Mouse (Mus musculus): ENCODE measurements around the gene Tubg1. TPM values are rescaled to one million over a fixed set of nuclear protein-coding genes. Genes with fewer than 3 reads are reported as not detected.

The Tubg1 gene
- polyA plus RNA-seq, 1 experiment from 2014 or later = 72.6 TPM

- no peaks in the 10 kb centered on the region for H3K9me3 ChIP-seq (replicated peaks; ENCODE audit: control insufficient read depth, low read length)
- no peaks in the 10 kb centered on the region for H3K36me3 ChIP-seq (ENCODE audit: control insufficient read depth, insufficient read depth)
- H3K9ac ChIP-seq (ENCODE audit: low read length) = no peak overlapping the region
- no peak overlapping the region for H3K4me2 ChIP-seq (ENCODE audit: low read depth, low read length)
- peaks cover 17% of the 10 kb centered on the region for H3K4me1 ChIP-seq (ENCODE audit: control insufficient read depth, insufficient read depth, low read length)
- ATAC-seq (replicated peaks; ENCODE audit: extremely low read depth, insufficient read depth, low FRiP score) = no peak
- H3K4me3 ChIP-seq (ENCODE audit: low read length) = no peak overlapping the region
- 85% methylated on average over 8 of the region's 8 CpGs for WGBS
- peak overlapping the region; percentile 79 for H3K27ac ChIP-seq (ENCODE audit: low read length)
- H3K27me3 ChIP-seq (ENCODE audit: control insufficient read depth, insufficient read depth, low read length) = no peaks in the 10 kb centered on the region
These were observed 21.4 kb downstream of the Tubg1 start for GRCm38 (mm10) chr11:101141088-101141487.

- no peak overlapping the region for H3K4me2 ChIP-seq (ENCODE audit: low read depth, low read length)
- no peak for ATAC-seq (replicated peaks; ENCODE audit: extremely low read depth, insufficient read depth, low FRiP score)
- H3K36me3 ChIP-seq (ENCODE audit: control insufficient read depth, insufficient read depth) = no peaks in the 10 kb centered on the region
- H3K9me3 ChIP-seq (replicated peaks; ENCODE audit: control insufficient read depth, low read length) = no peaks in the 10 kb centered on the region
- 85% methylated on average over 10 of the region's 10 CpGs for WGBS
- H3K4me3 ChIP-seq (ENCODE audit: low read length) = no peak overlapping the region
- peaks cover 17% of the 10 kb centered on the region for H3K4me1 ChIP-seq (ENCODE audit: control insufficient read depth, insufficient read depth, low read length)
- H3K27ac ChIP-seq (ENCODE audit: low read length) = no peak overlapping the region
- no peak overlapping the region for H3K9ac ChIP-seq (ENCODE audit: low read length)
- no peaks in the 10 kb centered on the region for H3K27me3 ChIP-seq (ENCODE audit: control insufficient read depth, insufficient read depth, low read length)
These were observed 22.7 kb downstream of the Tubg1 start for GRCm38 (mm10) chr11:101142215-101142967.

- WGBS = 19% methylated on average over 17 of the region's 19 CpGs
- Histone ChIP-seq H3K4me2 (ENCODE audit: low read depth, low read length) (peak overlapping the region; percentile 67), H3K27me3 (ENCODE audit: control insufficient read depth, insufficient read depth, low read length) (no peaks in the 10 kb centered on the region), H3K9ac (ENCODE audit: low read length) (peak overlapping the region; percentile 59), H3K4me1 (ENCODE audit: control insufficient read depth, insufficient read depth, low read length) (peaks cover 16% of the 10 kb centered on the region), H3K36me3 (ENCODE audit: control insufficient read depth, insufficient read depth) (no peaks in the 10 kb centered on the region), H3K4me3 (ENCODE audit: low read length) (peak overlapping the region; percentile 44), H3K27ac (ENCODE audit: low read length) (0 out of 2 replicates have a peak overlapping the region, but pooled peaks have one; percentile 9), H3K9me3 (replicated peaks; ENCODE audit: control insufficient read depth, low read length) (no peaks in the 10 kb centered on the region)
- no peak; the same call in 1 of the 2 replicates for ATAC-seq (replicated peaks; ENCODE audit: extremely low read depth, insufficient read depth, low FRiP score)
These were observed 23.8 kb downstream of the Tubg1 start for GRCm38 (mm10) chr11:101143338-101144225.

GRCm38 (mm10) chr11:101146377-101146776 lies 26.6 kb downstream of the Tubg1 start:
- Histone ChIP-seq H3K9me3 (replicated peaks; ENCODE audit: control insufficient read depth, low read length) (no peaks in the 10 kb centered on the region), H3K4me3 (ENCODE audit: low read length) (no peak overlapping the region), H3K36me3 (ENCODE audit: control insufficient read depth, insufficient read depth) (no peaks in the 10 kb centered on the region), H3K9ac (ENCODE audit: low read length) (no peak overlapping the region), H3K4me2 (ENCODE audit: low read depth, low read length) (no peak overlapping the region), H3K4me1 (ENCODE audit: control insufficient read depth, insufficient read depth, low read length) (peaks cover 11% of the 10 kb centered on the region), H3K27me3 (ENCODE audit: control insufficient read depth, insufficient read depth, low read length) (no peaks in the 10 kb centered on the region), H3K27ac (ENCODE audit: low read length) (no peak overlapping the region)
- 39% methylated on average over 10 of the region's 10 CpGs for WGBS
- no peak for ATAC-seq (replicated peaks; ENCODE audit: extremely low read depth, insufficient read depth, low FRiP score)

GRCm38 (mm10) chr11:101148751-101149150 lies 29.0 kb downstream of the Tubg1 start:
- 70% methylated on average over 10 of the region's 10 CpGs for WGBS
- ATAC-seq (replicated peaks; ENCODE audit: extremely low read depth, insufficient read depth, low FRiP score) = no peak
- Histone ChIP-seq H3K9ac (ENCODE audit: low read length) (no peak overlapping the region), H3K4me1 (ENCODE audit: control insufficient read depth, insufficient read depth, low read length) (peaks cover 10% of the 10 kb centered on the region), H3K4me3 (ENCODE audit: low read length) (no peak overlapping the region), H3K4me2 (ENCODE audit: low read depth, low read length) (no peak overlapping the region), H3K27me3 (ENCODE audit: control insufficient read depth, insufficient read depth, low read length) (no peaks in the 10 kb centered on the region), H3K36me3 (ENCODE audit: control insufficient read depth, insufficient read depth) (no peaks in the 10 kb centered on the region), H3K9me3 (replicated peaks; ENCODE audit: control insufficient read depth, low read length) (no peaks in the 10 kb centered on the region), H3K27ac (ENCODE audit: low read length) (peak overlapping the region; percentile 55; the same call in 1 of the 2 replicates)

GRCm38 (mm10) chr11:101149178-101150105 lies 29.7 kb downstream of the Tubg1 start:
- Histone ChIP-seq H3K9ac (ENCODE audit: low read length) (peak overlapping the region; percentile 18; the same call in 1 of the 2 replicates), H3K4me1 (ENCODE audit: control insufficient read depth, insufficient read depth, low read length) (peaks cover 6% of the 10 kb centered on the region; the same call in 1 of the 2 replicates), H3K27ac (ENCODE audit: low read length) (peak overlapping the region; percentile 55), H3K27me3 (ENCODE audit: control insufficient read depth, insufficient read depth, low read length) (no peaks in the 10 kb centered on the region), H3K9me3 (replicated peaks; ENCODE audit: control insufficient read depth, low read length) (no peaks in the 10 kb centered on the region), H3K4me3 (ENCODE audit: low read length) (no peak overlapping the region), H3K36me3 (ENCODE audit: control insufficient read depth, insufficient read depth) (no peaks in the 10 kb centered on the region), H3K4me2 (ENCODE audit: low read depth, low read length) (no peak overlapping the region)
- WGBS = 47% methylated on average over 9 of the region's 9 CpGs
- no peak for ATAC-seq (replicated peaks; ENCODE audit: extremely low read depth, insufficient read depth, low FRiP score)

GRCm38 (mm10) chr11:101151063-101151462 lies 31.3 kb downstream of the Tubg1 start:
- H3K27me3 ChIP-seq (ENCODE audit: control insufficient read depth, insufficient read depth, low read length) = no peaks in the 10 kb centered on the region
- no peak overlapping the region for H3K9ac ChIP-seq (ENCODE audit: low read length)
- WGBS = 53% methylated on average over 2 of the region's 2 CpGs
- peaks cover 11% of the 10 kb centered on the region; the same call in 1 of the 2 replicates for H3K4me1 ChIP-seq (ENCODE audit: control insufficient read depth, insufficient read depth, low read length)
- H3K4me2 ChIP-seq (ENCODE audit: low read depth, low read length) = no peak overlapping the region
- H3K4me3 ChIP-seq (ENCODE audit: low read length) = no peak overlapping the region
- no peak overlapping the region for H3K27ac ChIP-seq (ENCODE audit: low read length)
- no peak for ATAC-seq (replicated peaks; ENCODE audit: extremely low read depth, insufficient read depth, low FRiP score)
- H3K9me3 ChIP-seq (replicated peaks; ENCODE audit: control insufficient read depth, low read length) = no peaks in the 10 kb centered on the region
- H3K36me3 ChIP-seq (ENCODE audit: control insufficient read depth, insufficient read depth) = no peaks in the 10 kb centered on the region

GRCm38 (mm10) chr11:101152825-101153224 lies 33.1 kb downstream of the Tubg1 start:
- Histone ChIP-seq H3K9me3 (replicated peaks; ENCODE audit: control insufficient read depth, low read length) (no peaks in the 10 kb centered on the region), H3K27me3 (ENCODE audit: control insufficient read depth, insufficient read depth, low read length) (no peaks in the 10 kb centered on the region), H3K36me3 (ENCODE audit: control insufficient read depth, insufficient read depth) (no peaks in the 10 kb centered on the region), H3K4me3 (ENCODE audit: low read length) (no peak overlapping the region), H3K4me2 (ENCODE audit: low read depth, low read length) (no peak overlapping the region), H3K27ac (ENCODE audit: low read length) (no peak overlapping the region), H3K9ac (ENCODE audit: low read length) (no peak overlapping the region), H3K4me1 (ENCODE audit: control insufficient read depth, insufficient read depth, low read length) (peaks cover 13% of the 10 kb centered on the region; the same call in 1 of the 2 replicates)
- no peak for ATAC-seq (replicated peaks; ENCODE audit: extremely low read depth, insufficient read depth, low FRiP score)
- WGBS = 82% methylated on average over 1 of the region's 1 CpGs

Measured in heart, embryonic 16.5 days (tissue).